Mouse (Mus musculus): ENCODE data around the gene Rnf207. TPM values are rescaled to one million over a fixed set of nuclear protein-coding genes. Genes with fewer than 3 reads are reported as not detected.
A peak's percentile ranks its signal among the peaks of the same experiment; 100 is the strongest.

Gene Rnf207
- total and polyA plus RNA-seq, 2 experiments from 2014 or later, result 109 to 226 TPM

- peak overlapping the region; percentile 8; the same call in 1 of the 2 replicates for H3K4me3 ChIP-seq (ENCODE audit: low read depth, low read length)
- no peaks in the 10 kb centered on the region for H3K9me3 ChIP-seq (replicated peaks; ENCODE audit: control insufficient read depth, low read length)
- peak overlapping the region; percentile 44 for H3K4me2 ChIP-seq (ENCODE audit: low read depth, low read length)
- DNase-seq (ENCODE audit: low spot score), result no peak
- H3K36me3 ChIP-seq (replicated peaks; ENCODE audit: control insufficient read depth, insufficient read depth, low read length), result no peaks in the 10 kb centered on the region
- H3K27ac ChIP-seq (ENCODE audit: low read depth), result no peak overlapping the region
- no peak for TF ChIP-seq CTCF (IDR thresholded peaks at IDR 0.05; ENCODE audit: low read depth)
- TF ChIP-seq EP300 (IDR thresholded peaks at IDR 0.05; ENCODE audit: low read depth), result no peak
- peaks cover 57% of the 10 kb centered on the region for H3K27me3 ChIP-seq (ENCODE audit: control insufficient read depth, insufficient read depth, low read length)
- ATAC-seq (ENCODE audit: insufficient read depth, low read depth), result peak; percentile 0; the same call in 1 of the 2 replicates
- H3K4me1 ChIP-seq (ENCODE audit: control insufficient read depth, insufficient read depth), result no peaks in the 10 kb centered on the region
- H3K9ac ChIP-seq (replicated peaks; ENCODE audit: low read depth, low read length), result no peak overlapping the region
- 18% methylated on average over 34 of the region's 34 CpGs for WGBS
These were observed 36.1 kb downstream of the Rnf207 start for GRCm38 (mm10) chr4:152282721-152283120.

GRCm38 (mm10) chr4:152281601-152282000 is 37.2 kb downstream of the Rnf207 start:
- WGBS, result 64% methylated on average over 15 of the region's 15 CpGs
- Histone ChIP-seq H3K4me1 (ENCODE audit: control insufficient read depth, insufficient read depth) (no peaks in the 10 kb centered on the region), H3K4me2 (ENCODE audit: low read depth, low read length) (no peak overlapping the region), H3K9ac (replicated peaks; ENCODE audit: low read depth, low read length) (no peak overlapping the region), H3K4me3 (ENCODE audit: low read depth, low read length) (no peak overlapping the region), H3K36me3 (replicated peaks; ENCODE audit: control insufficient read depth, insufficient read depth, low read length) (no peaks in the 10 kb centered on the region), H3K9me3 (replicated peaks; ENCODE audit: control insufficient read depth, low read length) (no peaks in the 10 kb centered on the region), H3K27ac (ENCODE audit: low read depth) (no peak overlapping the region), H3K27me3 (ENCODE audit: control insufficient read depth, insufficient read depth, low read length) (peaks cover 46% of the 10 kb centered on the region)
- ATAC-seq (ENCODE audit: insufficient read depth, low read depth) (no peak), DNase-seq (ENCODE audit: low spot score) (no peak)
- no peak for TF ChIP-seq CTCF (IDR thresholded peaks at IDR 0.05; ENCODE audit: low read depth)
- TF ChIP-seq EP300 (IDR thresholded peaks at IDR 0.05; ENCODE audit: low read depth), result no peak

- H3K4me1 ChIP-seq (ENCODE audit: control insufficient read depth, insufficient read depth), result peaks cover 9% of the 10 kb centered on the region; the same call in 1 of the 2 replicates
- no peaks in the 10 kb centered on the region for H3K9me3 ChIP-seq (replicated peaks; ENCODE audit: control insufficient read depth, low read length)
- TF ChIP-seq CTCF (IDR thresholded peaks at IDR 0.05; ENCODE audit: low read depth) (no peak), EP300 (IDR thresholded peaks at IDR 0.05; ENCODE audit: low read depth) (no peak)
- no peak overlapping the region for H3K4me2 ChIP-seq (ENCODE audit: low read depth, low read length)
- peaks cover 33% of the 10 kb centered on the region for H3K27me3 ChIP-seq (ENCODE audit: control insufficient read depth, insufficient read depth, low read length)
- no peak overlapping the region for H3K27ac ChIP-seq (ENCODE audit: low read depth)
- no peak overlapping the region for H3K9ac ChIP-seq (replicated peaks; ENCODE audit: low read depth, low read length)
- ATAC-seq (ENCODE audit: insufficient read depth, low read depth) (no peak), DNase-seq (ENCODE audit: low spot score) (no peak)
- H3K36me3 ChIP-seq (replicated peaks; ENCODE audit: control insufficient read depth, insufficient read depth, low read length), result no peaks in the 10 kb centered on the region
- WGBS, result 92% methylated on average over 23 of the region's 23 CpGs
- H3K4me3 ChIP-seq (ENCODE audit: low read depth, low read length), result no peak overlapping the region
These were observed 39.8 kb downstream of the Rnf207 start for GRCm38 (mm10) chr4:152278986-152279385.

GRCm38 (mm10) chr4:152277916-152278315 is 40.9 kb downstream of the Rnf207 start:
- H3K4me1 ChIP-seq (ENCODE audit: control insufficient read depth, insufficient read depth), result peaks cover 19% of the 10 kb centered on the region
- no peak overlapping the region for H3K4me3 ChIP-seq (ENCODE audit: low read depth, low read length)
- ATAC-seq (ENCODE audit: insufficient read depth, low read depth) (no peak), DNase-seq (ENCODE audit: low spot score) (no peak)
- peaks cover 24% of the 10 kb centered on the region for H3K27me3 ChIP-seq (ENCODE audit: control insufficient read depth, insufficient read depth, low read length)
- no peak overlapping the region for H3K27ac ChIP-seq (ENCODE audit: low read depth)
- WGBS, result 83% methylated on average over 2 of the region's 2 CpGs
- no peaks in the 10 kb centered on the region for H3K9me3 ChIP-seq (replicated peaks; ENCODE audit: control insufficient read depth, low read length)
- H3K4me2 ChIP-seq (ENCODE audit: low read depth, low read length), result no peak overlapping the region
- H3K36me3 ChIP-seq (replicated peaks; ENCODE audit: control insufficient read depth, insufficient read depth, low read length), result no peaks in the 10 kb centered on the region
- H3K9ac ChIP-seq (replicated peaks; ENCODE audit: low read depth, low read length), result no peak overlapping the region
- TF ChIP-seq EP300 (IDR thresholded peaks at IDR 0.05; ENCODE audit: low read depth) (no peak), CTCF (IDR thresholded peaks at IDR 0.05; ENCODE audit: low read depth) (no peak)

GRCm38 (mm10) chr4:152276389-152277347 is 42.1 kb downstream of the Rnf207 start:
- Histone ChIP-seq H3K4me3 (ENCODE audit: low read depth, low read length) (no peak overlapping the region), H3K27ac (ENCODE audit: low read depth) (no peak overlapping the region), H3K9ac (replicated peaks; ENCODE audit: low read depth, low read length) (no peak overlapping the region), H3K27me3 (ENCODE audit: control insufficient read depth, insufficient read depth, low read length) (peaks cover 11% of the 10 kb centered on the region), H3K36me3 (replicated peaks; ENCODE audit: control insufficient read depth, insufficient read depth, low read length) (no peaks in the 10 kb centered on the region), H3K4me1 (ENCODE audit: control insufficient read depth, insufficient read depth) (peaks cover 32% of the 10 kb centered on the region), H3K4me2 (ENCODE audit: low read depth, low read length) (no peak overlapping the region), H3K9me3 (replicated peaks; ENCODE audit: control insufficient read depth, low read length) (no peaks in the 10 kb centered on the region)
- 57% methylated on average over 10 of the region's 10 CpGs for WGBS
- ATAC-seq (ENCODE audit: insufficient read depth, low read depth), result no peak
- DNase-seq (ENCODE audit: low spot score), result no peak
- TF ChIP-seq EP300 (IDR thresholded peaks at IDR 0.05; ENCODE audit: low read depth) (no peak), CTCF (IDR thresholded peaks at IDR 0.05; ENCODE audit: low read depth) (peak; percentile 61)
